Mouse (Mus musculus) embryonic fibroblast, embryonic 13.5 days (primary cell): ENCODE measurements at regions not wholly inside any gene's neighbourhood (a gene's known extent, or its start where the extent isn't known, plus 50 kb on each side); places are given as distances from the start of the nearest gene placed in this dataset.

Source experiments
- CTCF ChIP-seq: IDR thresholded peaks from 2 replicates; pipeline ENCODE4 v1.5.1; 2011; ENCODE audit warnings: mild to moderate bottlenecking, control low read depth, low read length, moderate library complexity, borderline replicate concordance; ENCODE audit not compliant: insufficient read depth
- POLR2A ChIP-seq: IDR thresholded peaks from 2 replicates; pipeline ENCODE4 v1.6.1; 2011; ENCODE audit warnings: low read depth, mild to moderate bottlenecking, control low read depth, low read length, moderate library complexity

DNA sequence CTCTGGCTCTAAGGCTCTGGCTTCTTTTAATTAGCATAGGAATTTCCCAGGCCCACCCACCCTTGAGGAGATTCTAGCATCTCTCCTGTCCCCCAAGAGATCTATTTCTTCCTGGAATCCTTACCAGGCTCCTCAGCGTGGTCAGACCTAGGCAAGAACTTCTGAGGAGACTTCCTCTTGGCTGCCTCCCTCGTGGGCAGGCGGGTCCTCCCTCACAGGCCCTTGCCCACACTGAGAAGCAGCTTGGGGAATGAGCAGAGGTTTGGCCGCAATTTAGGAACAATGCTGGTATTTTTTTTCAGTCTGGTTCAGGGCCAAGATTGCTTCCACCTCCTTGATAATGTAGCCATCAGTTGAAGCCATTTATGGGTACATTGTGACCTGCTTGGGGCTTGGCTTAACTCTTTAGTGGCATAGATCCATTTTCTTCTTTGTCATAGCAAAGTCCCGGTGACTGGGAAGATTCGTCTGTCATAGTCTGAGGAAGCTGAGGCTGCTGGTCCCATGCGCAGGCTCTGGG lies 75.1 kb downstream of the Lrrc30 start:
- TF ChIP-seq CTCF (no peak), POLR2A (no peak)
